Mouse (Mus musculus): ENCODE results near the gene Lcn3. TPM values are rescaled to one million over a fixed set of nuclear protein-coding genes. Genes with fewer than 3 reads are reported as not detected.
"Not testable (repeated sequence)": the region's sequence is repeated elsewhere in the genome, so short reads cannot be mapped to it uniquely, and the experiment has no call there.

The Lcn3 gene
- not detected for total RNA-seq (2021)

DNA sequence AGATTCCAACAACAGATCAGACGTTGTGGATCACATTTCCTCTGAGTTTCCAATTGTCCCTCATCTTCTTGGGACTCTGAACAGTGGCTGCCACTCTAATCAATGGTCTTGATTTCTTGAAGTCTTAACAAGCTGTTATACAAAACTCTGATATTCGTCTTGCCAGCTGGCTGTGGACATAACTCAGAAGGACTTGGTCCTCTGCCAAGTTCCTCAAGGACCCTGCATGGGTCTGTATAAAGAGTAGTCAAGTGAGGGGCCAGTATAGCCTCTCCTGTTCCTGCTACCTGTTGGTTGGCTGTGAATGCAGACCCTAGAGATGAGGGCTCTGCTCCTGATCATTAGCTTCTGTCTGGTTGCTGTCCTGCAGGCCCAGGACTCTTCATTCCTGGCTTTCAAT, at the start of gene Lcn3:
Lcn3 (plus strand) TSS at position 301 of the 400 bp plus-strand sequence.
- DNase-seq, result no peak

DNA sequence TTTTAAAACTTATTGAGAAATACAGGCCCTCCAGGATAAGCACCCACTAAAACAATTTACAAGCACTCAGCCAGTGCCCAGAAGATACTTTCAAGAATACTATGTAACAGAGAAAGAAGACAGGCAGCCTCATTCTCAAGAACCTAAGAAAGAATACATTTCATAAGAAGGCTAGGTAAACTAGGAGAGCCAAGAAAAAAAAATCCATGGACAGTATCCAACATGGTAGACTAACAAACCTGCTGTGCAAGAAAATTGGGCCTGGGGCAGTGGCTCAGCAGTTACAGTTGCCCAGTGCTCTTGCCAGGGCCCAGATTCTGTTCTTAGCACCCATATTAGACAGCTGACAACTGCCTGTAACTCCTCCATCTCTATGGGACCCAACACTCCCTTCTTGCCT, 48.1 kb upstream of the Lcn3 start:
- no peak for DNase-seq

DNA sequence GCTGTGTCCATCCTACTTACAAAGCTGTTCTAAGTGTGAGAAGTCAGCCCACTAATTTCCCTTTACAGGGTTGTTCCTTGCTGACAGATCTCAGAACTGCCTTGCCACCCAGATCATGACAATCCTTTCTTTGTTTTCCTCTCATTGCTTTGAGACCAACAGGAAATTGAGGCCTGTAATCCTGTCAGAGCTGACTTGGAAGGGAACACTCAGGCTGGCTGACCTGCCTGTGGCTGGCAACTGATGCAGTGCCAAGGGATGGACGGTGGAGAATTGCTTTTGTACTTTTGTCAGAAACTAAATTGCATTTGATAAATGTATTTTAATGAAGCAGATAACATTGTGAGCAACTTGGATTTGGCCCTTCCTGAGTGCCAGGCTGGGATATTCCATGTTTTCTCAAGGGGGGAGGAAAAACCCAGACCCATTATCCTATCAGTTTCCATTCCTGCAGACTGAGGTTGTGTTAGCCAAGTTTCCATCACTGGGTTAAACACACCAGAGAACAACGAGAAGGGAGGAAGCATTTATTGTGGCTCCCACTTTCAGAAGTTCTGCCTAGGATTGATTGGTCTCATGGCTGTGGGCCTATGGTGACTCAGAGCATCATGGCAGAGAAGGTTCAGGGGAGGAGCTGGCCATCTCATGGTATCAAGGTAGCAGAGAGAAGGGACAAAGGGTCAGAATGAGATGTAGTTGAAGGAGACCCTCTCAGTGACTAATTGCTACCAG, 32.0 kb upstream of the Lcn3 start:
- no peak for DNase-seq

DNA sequence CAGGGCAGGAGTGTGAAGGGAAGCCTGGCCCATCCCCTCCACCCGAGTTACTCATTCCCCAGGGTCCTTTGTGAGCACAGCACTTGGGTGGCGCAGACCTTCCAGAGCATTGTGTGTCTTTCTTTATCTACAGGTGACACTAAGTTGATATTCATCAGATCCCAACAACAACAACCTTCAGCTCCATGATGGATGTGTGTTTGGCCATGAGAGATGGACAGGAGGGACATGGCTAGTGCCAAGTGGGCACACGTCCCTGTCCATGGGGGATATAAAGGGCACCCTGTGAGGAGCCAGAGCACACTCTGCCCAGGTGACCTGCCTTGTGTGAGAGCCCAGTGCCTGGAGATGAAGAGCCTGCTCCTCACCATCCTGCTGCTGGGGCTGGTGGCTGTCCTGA, 28.7 kb upstream of the Lcn3 start, which contains the start of gene Obp2b:
Obp2b (plus strand) TSS at position 301 of the 400 bp plus-strand sequence.
- DNase-seq, result not testable (repeated sequence)

DNA sequence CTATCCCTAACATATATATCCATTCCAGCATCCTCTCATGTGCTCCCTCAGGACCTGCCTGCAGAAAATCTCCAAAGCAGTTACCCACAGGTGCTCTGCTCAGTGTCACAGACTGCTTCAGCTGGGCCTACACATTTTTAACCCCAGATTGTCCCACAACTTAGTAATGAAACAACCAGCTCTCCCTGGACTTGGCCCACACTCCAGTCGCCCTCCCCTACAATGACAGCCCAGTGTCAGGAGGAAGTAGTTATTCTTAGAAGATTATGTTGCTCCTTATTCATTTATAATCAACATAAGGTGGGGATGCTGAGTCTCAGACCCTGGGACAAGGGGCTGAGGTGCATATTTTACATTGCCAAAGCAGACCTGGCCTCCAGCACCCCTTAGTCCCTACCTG, 23.7 kb upstream of the Lcn3 start:
- no peak for DNase-seq

DNA sequence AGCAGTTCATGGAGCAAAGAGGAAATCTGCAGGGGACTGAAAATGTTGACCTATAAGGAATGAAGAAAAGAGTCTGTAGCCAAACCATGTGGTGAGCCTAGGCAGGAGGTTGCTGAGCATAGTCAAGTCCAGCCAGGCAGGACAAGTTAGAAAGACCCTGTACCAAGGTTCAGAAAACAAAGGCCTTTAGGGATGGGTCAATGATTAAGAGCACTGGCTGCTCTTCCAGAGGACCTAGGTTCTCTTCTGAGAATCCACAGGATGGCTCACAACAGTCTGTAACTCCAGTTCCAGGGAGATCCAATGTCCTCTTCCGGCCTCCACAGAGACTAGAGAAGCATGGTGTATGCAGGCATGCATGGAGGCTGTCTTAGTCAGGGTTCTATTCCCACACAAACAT, 11.2 kb upstream of the Lcn3 start:
- no peak for DNase-seq

DNA sequence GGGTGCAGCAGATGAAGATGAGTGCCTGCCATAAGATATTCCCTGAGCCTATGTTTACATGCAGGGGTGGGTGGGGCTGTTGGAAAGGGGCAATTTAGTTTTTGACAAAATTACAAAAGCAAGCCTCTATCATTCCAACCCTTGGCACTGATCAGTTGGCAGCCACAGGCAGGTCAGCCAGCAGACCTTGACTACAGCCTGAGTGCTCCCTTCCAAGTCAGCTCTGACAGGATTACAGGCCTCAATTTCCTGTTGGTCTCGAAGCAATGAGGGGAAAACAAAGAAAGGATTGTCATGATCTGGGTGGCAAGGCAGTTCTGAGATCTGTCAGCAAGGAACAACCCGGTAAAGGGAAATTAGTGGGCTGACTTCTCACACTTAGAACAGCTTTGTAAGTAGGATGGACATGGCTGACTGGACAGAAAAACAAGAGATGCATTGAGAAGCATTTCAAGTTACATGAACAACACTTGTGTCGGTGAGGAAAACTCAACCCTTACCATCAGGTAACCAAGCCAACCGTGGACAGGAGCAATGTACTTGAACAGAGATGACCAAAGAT, 7.2 kb upstream of the Lcn3 start:
- DNase-seq, result no peak

DNA sequence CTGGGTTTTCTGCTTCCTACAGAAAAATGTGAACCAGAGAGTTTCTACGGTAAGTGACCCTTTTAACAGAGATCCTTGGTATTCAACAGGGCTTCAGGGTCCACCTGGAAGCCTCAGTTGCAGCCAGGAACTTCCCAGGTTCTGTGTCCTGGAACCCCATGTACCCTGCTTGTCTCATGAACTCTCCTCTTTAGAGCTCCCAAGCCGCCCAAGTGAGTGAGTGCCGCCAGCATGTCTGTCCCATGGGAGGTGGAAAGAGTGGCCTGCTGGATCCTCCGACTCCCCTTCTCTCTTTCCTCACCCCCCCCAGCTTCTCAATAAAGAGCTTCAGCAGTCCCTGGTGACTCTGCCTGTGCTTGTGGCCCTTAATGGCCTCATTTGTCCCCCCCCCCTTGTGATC, 2.4 kb downstream of the Lcn3 start:
- no peak for DNase-seq

DNA sequence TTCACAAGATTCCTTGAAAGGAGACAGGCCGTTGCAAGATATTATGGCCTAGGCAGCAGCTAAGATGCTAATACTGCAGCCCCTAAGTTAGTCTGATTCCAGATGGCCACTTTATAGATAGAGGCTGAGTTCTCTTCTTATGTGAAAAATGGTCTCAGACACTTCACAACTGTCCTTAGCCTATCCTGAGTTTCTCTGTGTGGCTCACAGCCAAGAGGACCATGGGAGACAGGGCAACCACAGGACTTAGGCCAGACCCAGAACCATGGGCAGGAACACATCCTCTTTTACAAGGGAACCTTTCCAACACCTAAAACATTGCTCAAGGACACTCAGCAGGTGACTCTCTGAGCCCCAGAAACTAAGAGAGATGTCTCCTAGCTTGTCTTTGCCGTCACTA, 8.1 kb downstream of the Lcn3 start:
- no peak for DNase-seq

DNA sequence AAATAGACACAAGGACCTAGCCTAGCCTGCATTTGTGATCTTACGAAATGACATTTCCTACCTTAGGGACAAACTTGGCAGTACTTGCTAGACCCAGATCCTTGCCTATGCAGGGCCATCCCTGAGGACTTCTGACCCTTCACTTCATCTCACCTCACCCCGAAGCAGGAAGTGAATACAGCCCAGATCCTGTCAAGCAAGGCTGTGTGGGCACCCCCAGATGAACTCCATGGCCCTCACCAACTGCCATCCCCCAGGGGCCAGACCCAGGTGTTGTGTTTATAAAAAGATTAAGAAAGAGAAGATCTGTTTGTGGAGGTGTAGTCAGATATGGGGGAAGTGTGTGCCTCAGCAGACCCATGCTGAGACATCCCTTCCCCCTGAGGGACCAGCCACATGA, 9.3 kb downstream of the Lcn3 start:
- DNase-seq, result no peak

DNA sequence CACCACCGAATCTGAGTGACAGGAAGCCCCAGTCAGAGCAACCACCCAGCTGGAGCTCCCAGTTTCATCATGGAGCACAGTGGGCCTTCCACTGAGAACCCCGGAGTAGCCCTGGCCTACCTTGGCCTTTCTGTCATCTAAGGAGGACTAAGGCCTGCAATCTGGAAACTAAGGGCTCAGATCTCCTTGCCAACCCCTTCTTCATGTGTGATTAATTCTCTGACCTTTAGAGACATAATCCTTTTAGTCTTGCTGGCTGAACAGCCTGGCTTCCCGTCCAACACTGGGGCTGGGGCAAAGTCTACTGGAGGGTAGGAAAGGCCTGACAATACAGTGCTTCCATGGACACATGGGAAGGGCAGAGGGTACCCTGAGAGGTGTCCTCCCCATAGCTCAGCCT, 10.6 kb downstream of the Lcn3 start:
- no peak for DNase-seq

DNA sequence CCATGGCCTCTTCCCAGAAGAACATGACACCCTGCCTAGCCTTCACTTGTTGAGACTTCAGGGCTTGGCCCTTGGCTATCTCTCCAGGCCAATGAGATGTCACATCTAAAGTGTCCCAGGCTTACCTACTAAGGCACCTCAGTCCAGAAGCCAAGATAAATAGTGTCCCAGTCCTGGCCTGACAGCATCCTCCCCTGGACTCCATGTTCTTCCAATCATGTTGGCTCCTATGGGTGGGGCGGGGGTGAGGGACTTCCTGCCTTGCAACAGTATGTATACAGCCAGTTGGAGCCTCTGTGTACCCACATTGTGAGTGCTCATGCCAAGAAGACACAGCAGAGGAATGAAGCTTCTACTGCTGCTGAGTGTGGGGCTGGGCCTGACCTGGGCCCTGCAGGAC, 11.3 kb downstream of the Lcn3 start, which contains the start of gene Lcn11:
Lcn11 (plus strand) TSS at position 301 of the 400 bp plus-strand sequence.
- no peak for DNase-seq

DNA sequence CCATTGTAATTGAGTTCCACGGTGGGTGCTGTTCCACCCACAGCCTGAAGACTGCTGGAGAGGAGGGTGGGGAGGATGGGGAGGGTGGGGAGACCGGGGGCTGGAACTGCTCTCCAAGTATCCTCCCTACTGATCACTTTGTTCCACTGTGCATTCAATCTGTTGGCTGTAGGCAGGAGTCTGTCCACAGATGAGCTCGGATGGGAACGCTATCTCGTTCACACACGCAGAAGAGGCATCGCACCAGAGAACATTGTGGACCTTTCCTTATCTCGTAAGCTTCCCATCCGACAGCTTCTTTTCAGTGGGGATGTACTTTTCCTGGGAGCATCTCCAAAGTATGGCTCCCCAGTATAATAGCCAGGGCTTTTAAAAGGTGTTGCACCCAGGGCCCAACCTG, 13.7 kb downstream of the Lcn3 start:
- no peak for DNase-seq

DNA sequence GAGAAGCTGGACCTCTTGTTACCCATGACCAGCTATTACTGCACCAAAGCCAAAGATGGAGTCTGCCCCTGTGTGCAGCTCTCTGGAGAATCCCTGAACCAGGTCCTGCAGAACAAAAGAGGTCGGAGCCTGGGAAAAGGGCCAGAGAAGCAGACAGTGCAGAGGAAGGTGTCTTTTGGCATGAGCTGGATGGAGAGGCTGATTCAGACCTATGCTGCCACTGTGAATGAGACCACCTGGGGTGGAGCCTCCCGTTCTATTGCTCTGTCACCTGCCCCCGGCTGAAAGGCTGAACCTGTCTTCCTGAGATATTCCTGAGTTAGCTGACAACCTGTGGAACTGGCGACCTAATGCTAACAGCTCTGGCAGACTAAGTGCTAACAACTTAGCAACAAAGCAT, 15.6 kb downstream of the Lcn3 start:
- DNase-seq, result no peak

DNA sequence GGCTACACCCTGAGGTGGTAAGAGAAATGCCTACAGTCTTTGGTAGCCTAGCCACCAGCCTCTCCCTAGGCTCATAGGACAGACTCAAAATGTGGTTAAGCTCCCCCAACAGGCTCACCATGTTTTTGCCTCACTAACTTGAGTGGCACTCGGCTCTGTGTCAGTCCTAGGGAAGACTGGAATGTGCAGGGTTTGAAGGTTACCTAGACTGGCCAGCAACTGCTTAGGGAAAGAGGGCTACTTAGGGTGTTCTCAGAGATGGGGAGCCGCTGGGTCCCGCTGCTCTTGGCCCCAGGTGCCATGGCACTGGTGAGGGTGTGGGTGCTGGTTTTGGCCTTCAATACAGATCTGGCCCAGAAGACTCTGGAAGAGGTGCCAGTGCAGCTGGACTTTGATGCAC, 16.6 kb downstream of the Lcn3 start, which contains the start of gene Gm13539:
Gm13539 (plus strand) TSS at position 301 of the 400 bp plus-strand sequence.
- no peak for DNase-seq

DNA sequence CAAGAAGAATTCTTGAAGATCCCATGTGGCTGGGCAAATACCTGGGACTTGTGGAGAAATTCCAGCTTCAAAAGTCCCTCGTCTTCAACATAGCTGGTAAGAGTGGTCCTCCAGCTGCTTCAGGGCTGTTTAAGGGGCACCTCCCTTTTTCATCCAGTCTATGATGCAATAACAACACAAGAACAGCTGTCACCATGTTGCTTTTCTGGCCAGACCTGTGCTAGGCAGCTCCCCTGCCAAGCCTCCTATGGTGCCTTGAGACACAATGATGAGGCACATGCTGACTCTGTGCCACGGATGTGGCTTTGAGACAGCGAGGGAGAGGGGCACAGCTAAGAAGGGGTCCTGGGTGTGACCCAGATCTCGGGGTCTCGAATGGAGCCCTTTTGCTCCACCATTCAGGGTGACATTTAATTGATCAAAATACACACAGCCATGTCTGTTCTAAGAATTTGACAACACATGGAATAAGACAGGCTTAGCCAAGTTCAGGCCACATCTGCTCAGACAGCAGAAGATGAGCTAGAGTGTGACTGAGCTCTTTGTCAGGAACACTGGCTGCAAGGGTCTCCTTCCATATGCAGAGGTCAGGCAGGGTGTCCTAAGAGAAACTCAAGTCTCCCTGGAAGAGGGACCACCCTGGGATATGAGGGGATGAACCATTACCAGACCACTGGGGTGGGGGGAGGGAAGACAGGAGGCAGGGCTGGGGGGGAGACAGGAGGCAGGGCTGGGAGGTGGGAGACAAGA, 20.4 kb downstream of the Lcn3 start:
- DNase-seq, result no peak

DNA sequence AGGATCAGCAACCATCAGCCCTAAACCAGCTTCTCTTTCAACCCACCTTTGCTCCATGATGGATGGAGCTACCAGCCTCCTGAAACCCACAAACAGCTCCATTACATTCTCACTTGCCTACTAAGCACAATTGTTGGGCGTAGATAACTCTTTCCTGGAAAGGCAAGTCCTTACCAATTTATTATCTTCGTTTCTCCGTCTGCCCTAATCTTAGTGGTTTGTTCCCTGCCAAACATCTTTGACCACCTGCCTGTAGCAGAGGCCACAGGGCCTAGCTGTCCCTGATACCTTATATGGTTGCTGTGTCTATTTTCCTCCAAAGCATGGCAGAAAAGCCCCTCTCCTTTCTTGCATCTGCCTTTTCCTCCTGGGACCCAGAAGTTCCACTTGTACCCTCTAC, 23.7 kb downstream of the Lcn3 start:
- no peak for DNase-seq

DNA sequence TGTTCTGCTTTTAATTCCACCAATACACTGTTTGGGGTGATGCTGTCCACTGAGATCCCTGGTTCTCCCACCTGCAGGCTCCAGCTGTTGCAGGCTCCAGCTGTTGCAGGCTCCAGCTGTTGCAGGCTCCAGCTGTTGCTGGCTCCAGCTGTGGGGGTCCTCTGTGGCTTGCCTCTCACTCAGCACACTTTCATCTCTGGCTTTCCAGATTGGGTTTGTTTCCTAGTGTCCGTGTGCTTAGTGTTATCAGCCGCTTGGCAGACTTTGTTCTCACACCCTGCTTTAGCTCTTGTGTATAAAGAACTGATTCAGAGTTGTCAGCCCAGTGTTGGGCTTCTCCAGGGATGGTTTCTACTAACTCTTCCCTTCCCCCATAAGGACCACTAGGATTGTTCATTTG, 32.3 kb downstream of the Lcn3 start:
- peak; percentile 27 for DNase-seq

DNA sequence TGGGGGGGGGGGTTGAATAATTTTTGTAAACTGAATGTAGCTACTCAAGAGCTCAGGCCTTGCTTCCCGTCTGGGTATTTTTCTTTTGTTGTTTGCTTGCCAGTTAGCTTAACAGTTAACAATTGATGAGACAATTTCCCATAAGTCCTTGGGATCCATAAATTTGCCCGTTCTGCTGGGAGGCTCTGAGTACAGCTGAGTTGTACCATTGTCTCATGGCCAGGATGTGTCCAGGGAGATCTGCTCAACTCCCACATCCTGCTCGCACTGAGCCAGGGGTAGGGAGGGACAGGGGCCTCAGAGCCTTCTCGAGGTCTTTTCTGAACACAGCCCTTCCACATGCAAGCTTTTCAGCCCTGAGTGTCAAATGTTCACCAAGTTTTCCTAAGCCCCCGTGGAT, 32.7 kb downstream of the Lcn3 start:
- DNase-seq, result peak; percentile 13

DNA sequence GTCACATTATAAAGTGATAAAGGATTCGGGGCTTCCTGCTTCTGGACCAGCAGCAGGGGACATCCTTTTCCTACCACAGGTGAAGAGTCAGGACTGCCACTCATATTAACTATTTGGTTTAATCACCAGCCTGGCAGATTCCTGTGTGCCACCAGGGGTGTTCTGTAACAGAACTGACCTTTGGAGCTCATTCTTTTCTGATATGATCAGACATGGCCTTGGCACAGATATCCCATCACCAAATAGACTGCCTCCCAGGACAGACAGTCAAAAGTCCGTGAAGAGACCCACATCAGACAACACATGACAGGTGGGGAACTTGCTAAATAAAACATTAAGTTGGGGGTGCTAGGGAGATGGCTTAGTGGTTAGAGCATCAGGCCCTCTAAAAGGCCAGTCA, 46.3 kb downstream of the Lcn3 start:
- no peak for DNase-seq

DNA sequence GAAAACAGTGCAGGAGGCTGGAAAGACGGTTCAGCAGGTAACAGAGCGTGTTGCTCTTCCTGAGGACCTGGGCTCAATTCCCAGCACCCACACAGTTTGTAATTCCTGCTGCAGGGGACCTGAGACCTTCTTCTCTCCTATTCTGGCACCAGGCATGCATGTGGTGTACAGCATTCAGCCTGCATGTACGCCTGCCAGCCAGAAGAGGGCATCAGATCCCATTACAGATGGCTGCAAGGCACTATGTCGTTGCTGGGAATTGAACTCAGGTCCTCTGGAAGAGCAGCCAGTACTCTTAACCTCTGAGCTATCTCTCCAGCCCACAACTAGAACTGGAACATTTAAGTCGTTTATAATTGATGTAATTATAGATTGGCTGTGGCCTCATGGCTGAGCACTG, 48.0 kb downstream of the Lcn3 start:
- DNase-seq, result no peak

DNA sequence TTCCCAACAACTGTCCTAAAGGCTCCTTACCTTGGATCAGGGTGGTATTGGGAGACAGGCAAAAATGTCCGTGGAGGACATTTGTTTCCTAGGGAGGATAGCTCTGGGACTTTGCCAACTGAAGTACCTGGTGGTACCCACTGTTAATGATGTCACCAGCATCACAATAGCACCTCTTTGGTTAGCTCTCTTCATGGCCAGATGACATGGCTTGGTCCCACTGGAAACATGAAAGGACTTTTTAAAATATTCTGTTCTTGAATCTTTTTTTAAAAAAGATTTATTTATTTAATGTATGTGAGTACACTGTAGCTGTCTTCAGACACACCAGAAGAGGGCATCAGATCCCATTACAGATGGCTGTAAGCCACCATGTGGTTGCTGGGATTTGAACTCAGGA, 50.4 kb downstream of the Lcn3 start, which contains the start of gene Glt6d1:
Glt6d1 (minus strand) TSS at position 101 of the 400 bp plus-strand sequence.
- DNase-seq, result not testable (repeated sequence)
